Mouse (Mus musculus) embryo, embryonic 10.5 days (tissue): ENCODE data around the gene Car14.
A peak's percentile ranks its signal among the peaks of the same experiment; 100 is the strongest.
"Not testable (repeated sequence)": the region's sequence is repeated elsewhere in the genome, so short reads cannot be mapped to it uniquely, and the experiment has no call there.

Source experiments
- DNase-seq: peaks from one replicate; pipeline ENCODE4 v3.0.0-alpha.2; 2015; ENCODE audit warnings: low spot score

The Car14 gene

DNA sequence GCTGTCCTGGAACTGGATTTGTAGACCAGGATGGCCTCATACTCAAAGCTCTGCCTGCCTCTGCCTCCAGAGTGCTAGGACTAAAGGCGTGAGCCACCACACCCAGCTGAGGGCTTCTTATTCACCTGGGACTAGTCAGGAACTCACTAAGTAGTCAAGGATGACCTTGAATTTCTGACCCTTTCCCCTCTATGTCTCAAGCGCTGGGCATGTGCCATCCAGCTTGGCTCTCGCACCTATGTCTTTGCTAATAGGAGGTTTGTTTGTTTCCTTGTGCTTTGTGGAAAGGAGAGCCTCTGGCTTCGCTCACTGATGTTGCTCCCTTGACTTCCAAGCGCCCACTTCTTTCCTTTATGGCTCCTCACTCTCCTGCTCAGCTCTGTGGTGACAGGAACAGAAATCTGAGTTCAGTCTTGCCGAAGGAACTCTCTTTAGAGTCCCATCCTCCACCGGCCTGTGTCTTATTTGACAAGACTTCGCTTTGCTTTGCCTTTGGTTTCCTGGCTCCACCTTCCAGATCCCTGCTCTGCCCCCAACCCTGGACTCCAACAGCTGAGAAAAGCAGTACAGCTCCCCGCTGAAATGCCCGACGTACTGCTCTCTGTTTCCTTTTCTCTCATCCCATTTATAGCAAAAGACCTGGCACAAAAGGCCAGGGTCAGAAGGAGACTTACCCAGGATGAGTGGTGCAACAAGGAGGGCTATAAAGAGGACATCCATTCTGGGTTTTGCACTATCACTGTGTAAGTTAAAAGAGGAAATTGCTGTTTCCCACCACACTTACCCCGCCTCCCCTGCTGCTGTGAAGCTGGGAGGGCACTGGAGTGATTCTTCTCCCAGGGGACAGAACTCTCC, 13.1 kb downstream of the Car14 start, which contains the start of gene BC028528:
TSS of gene BC028528 (minus strand) at position 795 of the 855 bp plus-strand sequence.
- peak; percentile 66 for DNase-seq

- DNase-seq: peak; percentile 56
These were observed 14.8 kb downstream of the Car14 start for GRCm38 (mm10) chr3:95889664-95890063.

DNA sequence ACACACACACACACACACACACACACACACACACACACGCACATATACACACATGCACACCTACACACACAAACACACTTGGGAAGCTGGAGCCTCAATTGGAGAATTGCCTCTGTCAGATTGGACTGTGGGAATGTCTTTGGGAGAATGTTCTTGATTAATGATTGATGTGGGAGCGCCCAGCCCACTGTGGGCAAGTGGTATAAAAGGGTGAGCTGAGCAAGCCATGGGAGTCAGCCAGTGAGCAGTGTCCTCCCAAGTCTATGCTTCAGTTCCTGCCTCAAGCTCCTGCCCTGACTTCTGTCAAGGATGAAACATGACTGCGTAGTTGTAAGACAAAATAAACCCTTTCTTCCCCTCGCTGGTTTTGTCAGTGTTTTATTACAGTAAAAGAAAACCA, 16.9 kb downstream of the Car14 start:
- DNase-seq: no peak

DNA sequence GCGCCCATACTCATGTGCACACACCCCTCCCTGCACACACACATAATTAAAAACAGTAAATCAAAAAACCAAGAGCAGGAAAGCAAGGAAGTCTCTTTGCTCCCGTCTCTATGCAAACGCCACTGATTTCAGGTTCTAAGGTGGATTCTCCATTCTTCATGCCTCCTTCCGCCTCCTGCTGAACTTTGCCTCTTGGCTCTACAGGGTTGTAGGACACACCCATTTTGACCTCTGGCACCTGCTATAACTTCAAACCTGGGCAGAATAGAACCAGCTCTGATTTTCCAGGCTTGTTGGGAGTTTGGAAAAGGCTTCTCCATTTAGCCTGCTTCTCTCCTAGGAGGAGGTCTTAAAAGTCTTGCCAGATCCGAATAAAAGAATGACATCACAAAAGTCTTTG, 20.1 kb downstream of the Car14 start:
- DNase-seq: no peak

- peak; percentile 89 for DNase-seq
These were observed 21.6 kb downstream of the Car14 start for GRCm38 (mm10) chr3:95882816-95883425.

GRCm38 (mm10) chr3:95881979-95882815, 22.3 kb downstream of the Car14 start, which contains the start of gene Ciart:
Ciart (minus strand) TSS chr3:95882251.
- DNase-seq: peak; percentile 97

GRCm38 (mm10) chr3:95879063-95879462, 25.4 kb downstream of the Car14 start:
- no peak for DNase-seq

DNA sequence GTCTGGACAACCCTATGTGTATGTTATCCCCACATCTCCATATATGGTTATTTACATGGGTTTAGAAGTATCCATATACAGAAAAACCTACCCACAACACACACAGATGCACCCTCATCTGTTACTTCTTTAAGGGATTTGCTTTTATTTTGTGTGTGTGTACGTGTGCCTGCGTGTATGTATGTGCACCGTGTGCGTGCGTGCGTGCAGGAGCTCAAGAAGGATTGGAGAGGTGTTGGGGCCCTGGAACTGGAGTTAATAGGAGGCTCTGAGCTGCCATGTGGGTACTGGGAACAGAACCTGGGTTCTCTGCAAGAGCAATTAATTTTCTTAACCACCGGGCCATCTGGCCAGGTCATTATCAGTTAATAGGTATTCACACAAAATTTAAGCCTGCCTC, 32.4 kb downstream of the Car14 start:
- no peak for DNase-seq

- peak; percentile 93 for DNase-seq
These were observed 33.1 kb downstream of the Car14 start, which contains the start of gene Mrps21 for GRCm38 (mm10) chr3:95871392-95871867. Mrps21 (minus strand) TSS chr3:95871519.

- DNase-seq: no peak
These were observed 33.5 kb downstream of the Car14 start for GRCm38 (mm10) chr3:95870976-95871375.

DNA sequence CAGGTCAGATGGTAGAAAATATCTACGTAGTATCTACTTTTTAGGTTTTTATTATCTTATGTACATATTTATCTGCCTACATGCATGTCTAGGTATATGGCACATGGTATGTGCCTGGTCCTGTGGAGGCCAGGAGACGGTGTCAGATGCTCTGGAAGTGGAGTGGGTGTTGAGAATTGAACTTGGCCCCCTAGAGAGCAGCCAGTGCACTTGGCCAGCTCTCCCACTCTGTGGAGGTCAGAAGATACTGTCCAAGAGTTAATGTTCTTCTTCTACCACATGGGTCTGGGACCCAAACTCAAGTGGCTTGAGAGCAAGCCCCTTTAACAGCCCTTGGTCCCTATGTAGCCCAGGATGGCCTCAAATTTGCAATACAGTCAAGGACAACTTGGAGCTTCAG, 37.1 kb downstream of the Car14 start:
- no peak for DNase-seq

GRCm38 (mm10) chr3:95866071-95866470, 38.4 kb downstream of the Car14 start:
- DNase-seq: no peak

DNA sequence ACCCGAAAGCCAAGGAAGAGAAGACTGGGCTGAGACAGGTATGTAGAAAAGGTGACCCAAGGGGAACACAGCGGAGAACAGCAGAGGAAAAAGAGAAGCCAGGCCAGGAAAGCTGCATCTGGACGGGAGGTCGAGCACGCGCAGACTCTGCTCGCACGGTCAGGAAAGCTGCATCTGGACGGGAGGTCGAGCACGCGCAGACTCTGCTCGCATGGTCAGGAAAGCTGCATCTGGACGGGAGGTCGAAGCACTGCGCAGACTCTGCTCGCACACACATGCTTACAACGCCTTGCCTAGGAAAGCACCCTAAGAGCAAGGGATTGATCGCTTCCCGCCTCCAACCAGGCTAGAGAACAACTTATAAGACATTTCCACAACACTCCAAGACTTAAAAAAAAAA, 38.9 kb downstream of the Car14 start:
- DNase-seq: no peak

DNA sequence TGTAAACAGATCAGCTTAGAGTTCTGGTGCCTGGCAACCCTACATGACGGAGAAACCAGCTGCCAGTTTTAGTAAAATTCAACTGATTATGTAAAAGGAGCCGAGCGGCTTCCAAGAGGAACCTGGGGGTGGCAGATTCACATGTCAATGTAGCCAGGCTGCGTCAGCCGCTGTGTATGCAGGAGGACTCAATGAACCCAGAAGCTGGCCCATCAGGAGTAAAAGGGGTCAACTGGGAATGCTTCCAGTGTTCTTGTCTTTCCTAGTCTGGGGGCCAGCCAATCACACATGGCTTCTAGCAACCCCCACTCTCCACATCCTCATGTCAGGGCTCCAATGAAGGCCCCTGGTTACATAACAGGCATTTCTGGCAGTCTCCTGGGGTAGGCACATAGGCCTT, 39.4 kb downstream of the Car14 start:
- DNase-seq: no peak

- DNase-seq: no peak
These were observed 40.9 kb downstream of the Car14 start for GRCm38 (mm10) chr3:95863578-95863977.

- peak; percentile 91 for DNase-seq
These were observed 42.7 kb downstream of the Car14 start for GRCm38 (mm10) chr3:95861796-95862195.

DNA sequence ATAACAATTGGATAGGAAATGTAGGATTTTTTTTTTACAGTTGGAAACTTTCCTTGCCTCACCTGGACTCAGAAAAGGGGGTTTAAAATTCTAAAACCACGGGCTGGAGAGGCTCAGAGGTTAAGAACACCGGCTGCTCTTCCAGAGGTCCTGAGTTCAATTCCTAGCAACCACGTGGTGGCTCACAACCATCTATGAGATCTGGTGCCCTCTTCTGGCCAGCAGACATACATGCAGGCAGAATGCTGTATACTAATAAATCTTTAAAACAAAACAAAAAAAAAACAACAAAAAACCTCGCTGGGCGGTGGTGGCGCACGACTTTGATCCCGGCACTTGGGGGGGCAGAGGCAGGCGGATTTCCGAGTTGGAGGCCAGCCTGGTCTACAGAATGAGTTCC, 43.3 kb downstream of the Car14 start:
- DNase-seq: peak; percentile 8

GRCm38 (mm10) chr3:95860323-95860722, 44.2 kb downstream of the Car14 start:
- peak; percentile 26 for DNase-seq

- DNase-seq: not testable (repeated sequence)
These were observed 46.2 kb downstream of the Car14 start for GRCm38 (mm10) chr3:95858278-95858677.

DNA sequence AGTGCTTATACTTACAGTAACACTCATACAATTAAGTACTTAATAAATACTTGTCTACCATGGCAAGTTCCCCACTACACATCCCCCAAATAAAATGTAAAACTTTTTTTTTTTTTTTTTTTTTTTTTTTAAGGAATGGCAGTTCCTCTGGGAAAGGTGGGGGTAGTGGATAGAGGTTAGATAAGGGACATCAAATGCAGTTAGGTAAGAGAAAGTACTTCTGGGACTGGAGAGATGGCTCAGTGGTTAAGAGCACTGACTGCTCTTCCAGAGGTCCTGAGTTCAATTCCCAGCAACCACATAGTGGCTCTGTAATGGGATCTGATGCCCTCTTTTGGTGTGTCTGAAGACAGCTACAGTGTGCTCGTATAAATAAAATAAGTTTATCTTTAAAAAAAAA, 47.4 kb downstream of the Car14 start:
- not testable (repeated sequence) for DNase-seq

- no peak for DNase-seq
These were observed 48.4 kb downstream of the Car14 start for GRCm38 (mm10) chr3:95856115-95856514.

DNA sequence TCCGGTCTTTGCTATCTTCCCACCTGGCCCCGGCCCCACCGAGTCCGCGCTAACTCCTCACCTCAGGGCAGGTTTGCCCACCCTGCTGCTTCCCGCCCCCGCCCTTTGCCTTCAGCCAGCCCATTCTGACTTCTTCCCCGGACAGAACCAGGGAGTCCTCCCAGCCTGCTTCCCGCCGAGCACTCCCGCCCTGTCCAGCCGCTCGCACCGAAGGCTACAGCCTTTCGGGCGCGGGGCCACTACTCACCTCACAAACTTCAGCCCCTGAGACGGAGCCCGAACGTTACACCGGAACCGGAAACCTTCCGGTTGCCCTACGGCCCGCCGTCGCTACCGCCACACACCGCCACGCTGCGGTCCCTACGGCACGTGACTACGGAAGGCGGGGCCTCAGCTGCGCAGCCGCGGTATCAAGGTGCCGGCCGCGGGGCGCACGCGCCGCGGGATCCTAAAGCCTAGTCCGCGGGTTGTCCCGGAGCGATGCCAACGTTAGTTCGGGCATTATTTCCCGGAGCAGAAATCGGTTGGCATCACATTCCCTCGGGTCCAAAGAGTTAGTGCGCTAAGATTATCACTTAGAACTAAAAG, 48.9 kb downstream of the Car14 start, which contains the start of gene Prpf3:
TSS of gene Prpf3 (minus strand) at position 384 of the 588 bp plus-strand sequence.
- peak; percentile 96 for DNase-seq
